Mouse (Mus musculus) stomach, embryonic 15.5 days (tissue): ENCODE data around the gene Nxpe3. TPM values are rescaled to one million over a fixed set of nuclear protein-coding genes. Genes with fewer than 3 reads are reported as not detected.

Experiments used
- ATAC-seq: fragments of 200-750 bp; cut with Nextera tagmentation; 2 replicates; pipeline ENCODE4 v1.8.0; 2017; ENCODE audit warnings: low read depth, moderate number of reproducible peaks, moderate TSS enrichment; ENCODE audit not compliant: insufficient read depth, low FRiP score
- H3K27ac ChIP-seq: fragments of 300-500 bp; sonication (generic); 2 replicates; pipeline ENCODE4 v1.5.1; 2015; ENCODE audit warnings: mild to moderate bottlenecking, inconsistent platforms
- H3K27me3 ChIP-seq: fragments of 300-500 bp; sonication (generic); replicated peaks from 2 replicates; pipeline ENCODE4 v1.6.1; 2015; ENCODE audit warnings: inconsistent platforms
- H3K36me3 ChIP-seq: fragments of 300-500 bp; sonication (generic); 2 replicates; pipeline ENCODE4 v1.6.1; 2015; ENCODE audit warnings: inconsistent platforms
- H3K4me1 ChIP-seq: fragments of 300-500 bp; sonication (generic); 2 replicates; pipeline ENCODE4 v1.6.1; 2015; ENCODE audit warnings: inconsistent platforms
- H3K4me2 ChIP-seq: fragments of 300-500 bp; sonication (generic); 2 replicates; pipeline ENCODE4 v1.6.1; 2015; ENCODE audit warnings: mild to moderate bottlenecking, inconsistent platforms
- H3K4me3 ChIP-seq: fragments of 300-500 bp; sonication (generic); replicated peaks from 2 replicates; pipeline ENCODE4 v1.5.1; 2015; ENCODE audit warnings: inconsistent platforms
- H3K9ac ChIP-seq: fragments of 300-500 bp; sonication (generic); 2 replicates; pipeline ENCODE4 v1.6.1; 2015; ENCODE audit warnings: inconsistent platforms
- H3K9me3 ChIP-seq: fragments of 300-500 bp; sonication (generic); 2 replicates; pipeline ENCODE4 v1.6.1; 2016; ENCODE audit warnings: inconsistent platforms
- WGBS: fragments of 180-500 bp; shearing (Covaris S2); methylation state at CpG from one replicate; pipeline ENCODE4 v1.1.7; 2015; 5-methylcytosine and 5-hydroxymethylcytosine counted together
- polyA plus RNA-seq: library from polyadenylated mRNA; unstranded; fragments of >200 nt; fragmentation: Nextera tagmentation; extraction: Ambion mirVana; gene quantifications from 2 replicates; pipeline ENCODE4 v1.2.1, GENCODE M21; 2015

Gene Nxpe3
- polyA plus RNA-seq, 1 experiment from 2014 or later = 0.74 TPM

DNA sequence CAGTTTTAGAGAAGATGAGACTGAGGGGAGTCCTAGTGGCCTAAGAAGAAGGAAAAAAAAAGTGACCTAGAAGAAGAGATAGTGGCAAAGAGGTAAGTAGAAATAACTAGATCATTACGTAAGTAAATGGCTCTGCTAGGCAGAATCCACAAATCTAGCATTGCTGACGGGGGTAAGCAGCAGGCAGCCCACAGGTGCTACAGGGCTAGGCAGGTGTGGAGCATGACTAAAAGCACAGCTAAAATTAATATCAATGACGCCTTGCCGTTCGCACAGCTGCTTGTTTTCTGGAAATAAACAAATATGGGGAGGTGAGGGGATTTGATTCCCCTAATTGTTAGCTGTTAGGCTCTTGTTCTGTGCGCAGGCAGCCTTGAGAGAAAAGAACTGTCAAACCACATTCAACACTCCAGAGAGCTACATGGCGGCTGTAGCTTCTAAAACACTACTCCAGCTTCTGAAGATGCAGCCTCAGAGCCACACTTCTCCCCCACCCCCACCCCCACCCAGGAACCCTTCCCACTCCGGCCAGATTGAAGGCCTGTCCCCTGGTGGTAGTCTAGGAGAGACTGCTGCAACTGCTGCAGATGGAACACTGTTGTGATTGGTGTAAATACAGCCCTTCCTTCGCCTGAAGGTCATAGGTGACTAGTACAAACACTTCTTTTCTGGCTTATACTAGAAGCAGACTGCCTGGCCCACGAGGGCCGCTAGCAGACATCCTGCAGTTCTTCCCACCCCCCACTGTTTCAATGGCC, 71.5 kb downstream of the Nxpe3 start:
- peaks cover 17% of the 10 kb centered on the region; the same call in 1 of the 2 replicates for H3K4me1 ChIP-seq
- H3K36me3 ChIP-seq = no peaks in the 10 kb centered on the region
- H3K4me2 ChIP-seq = peak overlapping the region; percentile 65
- no peak overlapping the region for H3K9ac ChIP-seq
- WGBS = 57% methylated on average over 11 of the region's 11 CpGs
- no peaks in the 10 kb centered on the region for H3K27me3 ChIP-seq
- no peak overlapping the region for H3K27ac ChIP-seq
- H3K4me3 ChIP-seq = 0 out of 2 replicates have a peak overlapping the region, but pooled peaks have one; percentile 7
- no peak for ATAC-seq
- H3K9me3 ChIP-seq = no peaks in the 10 kb centered on the region

DNA sequence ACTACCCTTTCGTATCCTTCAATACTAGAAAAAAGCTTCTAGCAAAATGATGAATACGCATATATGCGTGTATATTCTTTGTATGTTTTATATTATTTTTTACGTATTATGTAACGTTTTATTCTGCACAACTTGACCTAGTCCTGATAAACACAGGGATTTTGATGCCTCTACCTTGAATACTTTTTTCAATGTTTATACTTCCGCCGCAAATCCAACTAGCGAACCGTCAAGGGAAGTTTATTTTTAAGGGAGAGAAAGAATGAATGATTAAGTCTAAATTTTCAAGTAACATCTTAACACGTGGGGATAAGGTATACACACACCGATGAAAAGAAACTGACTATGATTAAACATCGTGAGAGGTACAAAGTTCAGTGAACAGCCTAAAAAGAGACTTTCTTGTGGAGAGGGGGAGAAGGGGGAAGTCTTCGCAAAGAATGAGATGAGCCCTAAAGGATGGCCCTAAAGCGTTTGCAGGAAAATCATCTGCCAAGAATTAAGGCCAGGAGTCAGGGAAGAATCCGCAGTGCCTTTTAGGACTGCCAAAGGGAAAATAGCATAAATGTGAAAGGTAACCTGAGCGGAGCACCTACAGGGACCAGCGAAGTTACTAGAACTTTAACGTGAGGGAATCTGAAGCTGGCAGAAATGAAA, 72.2 kb downstream of the Nxpe3 start:
- H3K36me3 ChIP-seq = peaks cover 6% of the 10 kb centered on the region; the same call in 1 of the 2 replicates
- H3K4me1 ChIP-seq = peaks cover 17% of the 10 kb centered on the region; the same call in 1 of the 2 replicates
- peak overlapping the region; percentile 68 for H3K4me3 ChIP-seq
- H3K9ac ChIP-seq = no peak overlapping the region
- WGBS = 27% methylated on average over 18 of the region's 18 CpGs
- H3K4me2 ChIP-seq = peak overlapping the region; percentile 65
- no peak for ATAC-seq
- no peaks in the 10 kb centered on the region for H3K27me3 ChIP-seq
- H3K9me3 ChIP-seq = no peaks in the 10 kb centered on the region
- H3K27ac ChIP-seq = no peak overlapping the region; the same call in 1 of the 2 replicates

DNA sequence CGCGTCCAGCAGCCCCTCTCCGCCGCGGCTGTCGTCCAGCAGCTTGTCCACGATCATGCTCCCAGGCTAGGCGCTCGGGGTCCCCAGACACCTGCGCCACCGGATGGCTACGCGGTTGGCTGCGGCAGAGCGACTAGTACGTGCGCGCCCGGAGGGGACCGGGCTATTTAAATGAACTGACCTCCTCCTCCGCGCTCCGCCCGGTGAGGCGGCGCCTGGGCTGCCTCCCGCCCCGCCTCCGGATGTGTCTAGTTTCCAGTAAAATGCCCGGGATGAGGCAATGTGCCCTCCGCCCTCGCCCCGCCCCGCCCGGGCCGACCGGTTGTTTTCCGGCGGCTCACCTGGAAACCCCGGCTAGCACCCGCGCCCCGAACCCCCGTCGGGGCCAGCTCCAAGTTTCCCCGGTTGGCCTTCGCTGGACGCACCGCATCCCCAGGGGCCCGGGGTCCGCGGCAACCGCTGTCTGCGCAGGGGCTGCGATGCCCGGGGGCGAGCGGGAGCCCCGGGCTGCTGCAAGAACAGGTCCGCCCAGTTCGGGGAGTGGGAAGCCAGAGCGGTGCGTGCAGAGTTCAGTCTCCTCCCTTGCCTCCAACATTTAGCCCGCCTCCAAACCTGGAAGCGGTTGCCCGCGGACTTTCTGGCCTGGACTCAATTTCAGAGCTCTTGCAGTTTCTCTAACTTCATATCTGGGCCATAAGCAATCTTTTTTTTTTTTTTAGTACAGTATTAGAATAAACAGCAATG, 72.9 kb downstream of the Nxpe3 start:
- WGBS = under 1% methylated on average over 65 of the region's 67 CpGs
- Histone ChIP-seq H3K4me1 (peaks cover 17% of the 10 kb centered on the region; the same call in 1 of the 2 replicates), H3K9me3 (no peaks in the 10 kb centered on the region), H3K4me3 (peak overlapping the region; percentile 68), H3K9ac (peak overlapping the region; percentile 80), H3K4me2 (peak overlapping the region; percentile 65), H3K36me3 (peaks cover 9% of the 10 kb centered on the region; the same call in 1 of the 2 replicates), H3K27ac (peak overlapping the region; percentile 97), H3K27me3 (no peaks in the 10 kb centered on the region)
- peak; percentile 95 for ATAC-seq

DNA sequence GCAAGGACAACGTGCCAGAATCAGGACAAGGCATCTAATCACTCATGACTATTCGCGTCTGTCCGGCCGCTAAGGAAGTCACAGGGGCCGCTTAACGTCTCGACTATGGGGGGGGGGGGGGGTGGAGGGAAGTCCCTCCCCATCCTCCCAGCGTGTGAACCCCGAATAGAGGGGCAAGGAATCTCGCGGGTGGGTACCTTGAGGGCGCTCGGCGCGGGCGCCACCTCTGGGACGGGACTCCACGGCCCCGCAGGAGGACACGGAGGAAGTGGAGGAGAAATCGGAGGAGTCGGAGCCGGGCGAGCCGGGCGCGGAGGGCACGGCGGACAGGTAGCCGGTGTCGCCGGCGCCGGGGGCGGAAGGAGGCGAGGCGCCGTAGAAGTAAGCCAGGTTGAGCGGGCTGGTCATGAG, 73.5 kb downstream of the Nxpe3 start:
- Histone ChIP-seq H3K4me1 (peaks cover 17% of the 10 kb centered on the region; the same call in 1 of the 2 replicates), H3K27ac (peak overlapping the region; percentile 97), H3K4me3 (peak overlapping the region; percentile 68), H3K9ac (peak overlapping the region; percentile 80), H3K4me2 (peak overlapping the region; percentile 65), H3K9me3 (no peaks in the 10 kb centered on the region), H3K27me3 (no peaks in the 10 kb centered on the region), H3K36me3 (peaks cover 12% of the 10 kb centered on the region; the same call in 1 of the 2 replicates)
- under 1% methylated on average over 40 of the region's 40 CpGs for WGBS
- ATAC-seq = peak; percentile 8; the same call in 1 of the 2 replicates

DNA sequence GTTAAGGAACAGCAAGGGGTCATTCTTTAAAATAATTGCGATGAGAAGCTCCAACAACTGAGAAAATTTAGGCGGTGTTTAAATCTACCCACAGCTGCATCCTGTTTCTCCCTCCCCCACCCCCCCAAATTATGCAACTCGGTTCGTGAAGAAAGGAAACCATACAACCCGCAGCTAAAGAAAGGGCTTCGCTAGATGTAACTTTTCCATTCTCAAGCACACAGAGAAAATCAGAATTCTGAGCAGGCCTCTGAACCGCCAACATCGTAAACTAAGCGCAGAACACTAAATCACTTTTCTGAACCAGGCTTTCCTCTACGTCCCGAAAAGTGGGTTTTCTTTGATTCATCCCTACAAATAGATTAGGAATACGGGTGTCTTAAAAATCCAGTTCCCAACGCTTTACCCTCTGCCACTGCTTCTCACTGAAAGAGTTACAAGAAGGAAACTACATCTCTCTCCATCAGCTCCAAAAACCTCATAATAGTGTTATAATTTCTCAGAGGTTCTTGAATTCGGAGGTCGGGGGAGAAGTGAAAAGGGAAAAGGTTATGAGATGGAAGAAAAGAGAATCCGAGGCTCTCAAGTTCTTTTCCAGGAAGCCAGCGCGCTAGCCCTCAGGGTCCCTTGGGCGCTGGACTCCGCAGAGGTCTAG, 74.0 kb downstream of the Nxpe3 start:
- Histone ChIP-seq H3K36me3 (peaks cover 17% of the 10 kb centered on the region), H3K9ac (peak overlapping the region; percentile 80), H3K4me1 (peaks cover 17% of the 10 kb centered on the region; the same call in 1 of the 2 replicates), H3K27ac (peak overlapping the region; percentile 97), H3K4me3 (peak overlapping the region; percentile 68), H3K9me3 (no peaks in the 10 kb centered on the region), H3K4me2 (peak overlapping the region; percentile 65), H3K27me3 (no peaks in the 10 kb centered on the region)
- ATAC-seq = no peak
- WGBS = 6% methylated on average over 20 of the region's 20 CpGs

DNA sequence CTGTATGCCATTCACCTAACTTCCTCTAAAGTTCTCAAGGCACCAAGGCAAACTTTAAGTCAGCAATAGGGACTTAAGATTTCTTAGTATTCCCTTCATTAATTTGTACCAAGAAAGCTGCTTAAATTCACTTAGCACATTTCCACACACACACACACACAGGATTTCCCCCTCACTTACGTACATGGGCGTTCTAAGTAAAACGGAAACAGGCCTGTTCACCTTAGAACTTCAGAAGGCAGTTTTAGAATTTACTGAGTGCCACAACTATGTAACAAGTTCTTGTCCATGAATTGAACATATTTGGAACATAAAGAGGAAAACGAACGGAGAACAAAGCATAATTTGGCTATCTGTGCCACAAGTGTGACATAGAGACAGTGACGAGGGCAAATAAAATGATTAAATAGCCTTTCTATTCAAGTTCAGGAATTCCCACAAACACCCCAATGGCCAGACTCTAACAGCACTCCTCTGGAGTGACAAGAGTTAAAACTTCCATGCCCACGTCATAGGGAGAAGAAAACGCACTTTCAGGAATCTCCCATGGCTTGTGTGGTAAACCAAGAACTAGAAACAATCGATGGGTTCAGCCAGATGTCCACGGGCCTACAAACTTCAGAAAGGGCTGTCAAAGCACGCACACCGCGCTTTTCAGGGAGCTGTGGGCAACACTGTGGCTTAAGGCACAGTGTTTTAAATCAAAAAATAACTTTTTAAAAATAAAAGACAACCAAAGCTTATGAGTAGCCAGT, 74.7 kb downstream of the Nxpe3 start:
- 33% methylated on average over 13 of the region's 13 CpGs for WGBS
- Histone ChIP-seq H3K27me3 (no peaks in the 10 kb centered on the region), H3K9ac (peak overlapping the region; percentile 80; the same call in 1 of the 2 replicates), H3K4me2 (peak overlapping the region; percentile 65), H3K27ac (peak overlapping the region; percentile 97), H3K4me3 (peak overlapping the region; percentile 68), H3K36me3 (peaks cover 24% of the 10 kb centered on the region), H3K4me1 (peaks cover 17% of the 10 kb centered on the region; the same call in 1 of the 2 replicates), H3K9me3 (no peaks in the 10 kb centered on the region)
- no peak for ATAC-seq

DNA sequence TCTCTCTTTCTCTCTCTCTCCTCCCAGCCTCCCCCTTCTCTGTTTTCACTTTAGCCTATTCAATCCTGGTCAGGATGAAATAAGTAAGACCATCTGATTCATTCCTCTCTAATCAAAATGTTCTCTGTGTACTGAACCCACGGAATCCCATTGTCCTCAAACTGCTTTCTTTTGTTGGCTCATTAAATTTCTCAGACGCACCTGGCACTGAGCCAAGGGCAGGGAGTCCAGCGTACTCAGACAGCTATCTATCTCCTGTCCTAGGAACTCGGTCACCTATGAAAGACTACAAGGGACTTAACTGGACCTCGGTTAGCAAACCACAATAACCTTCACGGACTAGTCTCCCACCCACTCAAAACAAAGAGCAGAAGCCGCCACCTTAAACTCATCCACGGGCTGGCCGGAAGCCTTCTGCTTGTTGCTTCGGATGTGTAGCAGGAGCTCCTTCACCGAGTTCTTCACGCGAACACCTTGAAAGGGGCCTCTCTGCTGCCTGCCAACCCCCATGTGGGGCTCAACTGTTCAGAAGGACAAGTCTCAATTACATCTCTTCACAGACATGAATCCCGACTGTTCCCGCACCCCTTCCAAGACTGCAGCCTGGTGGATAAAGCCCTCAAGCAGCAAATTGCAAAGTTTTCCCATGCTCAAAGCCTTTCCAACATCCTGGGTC, 75.8 kb downstream of the Nxpe3 start:
- H3K9me3 ChIP-seq = no peaks in the 10 kb centered on the region
- H3K4me3 ChIP-seq = peak overlapping the region; percentile 68
- peak overlapping the region; percentile 97 for H3K27ac ChIP-seq
- WGBS = 35% methylated on average over 15 of the region's 15 CpGs
- H3K9ac ChIP-seq = peak overlapping the region; percentile 4; the same call in 1 of the 2 replicates
- peaks cover 17% of the 10 kb centered on the region; the same call in 1 of the 2 replicates for H3K4me1 ChIP-seq
- H3K36me3 ChIP-seq = peaks cover 32% of the 10 kb centered on the region
- H3K4me2 ChIP-seq = peak overlapping the region; percentile 65
- ATAC-seq = no peak
- H3K27me3 ChIP-seq = no peaks in the 10 kb centered on the region

DNA sequence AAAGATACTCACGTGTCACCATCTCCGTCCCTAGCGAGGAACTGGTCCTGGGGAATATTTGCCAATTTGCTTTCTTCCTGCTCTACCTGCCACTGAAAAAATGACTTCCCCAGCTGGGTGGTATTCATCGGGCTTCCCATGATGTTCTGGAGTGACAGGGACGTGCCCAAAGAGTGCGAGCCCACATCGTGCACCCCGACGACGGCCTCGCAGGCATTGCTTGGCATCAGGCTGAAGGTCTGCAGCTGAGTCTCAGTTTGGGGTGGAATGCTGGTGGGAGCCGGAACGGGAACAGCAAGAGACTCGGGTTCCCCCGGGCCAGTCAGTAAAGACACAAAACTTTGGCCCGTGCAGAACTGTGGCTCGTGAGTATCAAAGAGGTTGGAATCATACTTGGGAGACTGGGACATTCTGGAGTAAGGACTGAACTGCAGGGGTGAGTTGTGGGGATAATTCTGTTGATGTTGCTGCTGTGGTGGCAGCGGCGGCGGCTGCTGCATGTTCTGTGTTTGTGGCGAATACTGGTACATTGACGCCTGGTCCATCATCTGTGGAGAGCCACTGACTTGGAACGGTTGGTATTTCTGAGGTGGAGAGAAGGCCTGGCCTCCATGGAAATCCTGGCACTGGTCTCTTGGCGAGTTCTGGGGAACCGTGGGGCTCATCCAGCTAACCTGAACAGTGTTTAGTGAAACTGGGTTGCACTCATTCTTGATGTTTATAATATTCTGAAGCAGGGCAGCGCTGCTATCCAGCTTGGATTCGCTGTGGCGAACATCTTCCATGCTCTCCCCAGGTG, 77.2 kb downstream of the Nxpe3 start:
- H3K36me3 ChIP-seq = peaks cover 41% of the 10 kb centered on the region
- ATAC-seq = no peak
- no peaks in the 10 kb centered on the region for H3K27me3 ChIP-seq
- H3K4me3 ChIP-seq = no peak overlapping the region
- H3K9ac ChIP-seq = no peak overlapping the region
- H3K4me2 ChIP-seq = no peak overlapping the region
- WGBS = 89% methylated on average over 28 of the region's 28 CpGs
- peaks cover 8% of the 10 kb centered on the region; the same call in 1 of the 2 replicates for H3K4me1 ChIP-seq
- no peaks in the 10 kb centered on the region for H3K9me3 ChIP-seq
- peak overlapping the region; percentile 23; the same call in 1 of the 2 replicates for H3K27ac ChIP-seq

DNA sequence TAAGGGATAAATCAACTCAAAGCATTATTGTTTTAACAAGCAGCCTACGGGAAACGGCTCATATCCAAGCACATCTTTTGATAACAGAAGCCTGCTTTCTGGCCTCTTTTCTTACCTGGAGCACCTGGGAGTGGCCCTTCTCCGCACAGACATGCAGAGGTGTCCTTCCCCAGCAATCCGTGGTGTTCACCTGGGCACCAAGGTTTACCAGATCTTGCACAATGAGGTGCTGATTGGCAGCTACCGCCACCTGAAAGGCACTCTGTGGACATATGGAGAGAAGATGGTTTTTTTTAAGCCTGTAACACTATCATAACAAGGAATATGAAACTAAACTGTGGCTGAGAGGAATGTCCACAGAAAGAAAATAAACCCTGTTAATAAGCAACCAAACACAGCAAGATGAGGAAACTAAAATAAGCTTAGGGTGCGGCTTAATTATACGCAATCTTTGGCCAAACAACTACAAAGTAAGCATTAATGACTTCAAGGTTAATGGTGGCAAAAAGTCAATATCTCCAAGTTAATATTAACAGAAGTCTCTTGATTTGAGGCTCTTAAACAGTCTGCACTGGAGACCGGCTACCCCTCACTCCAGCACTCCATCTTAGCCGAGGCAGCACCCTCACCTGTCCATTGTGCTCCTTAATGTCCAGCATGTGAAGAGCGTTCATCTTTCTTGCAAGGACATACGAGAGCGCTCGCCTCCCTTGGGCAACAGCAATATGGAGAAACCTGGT, 78.7 kb downstream of the Nxpe3 start:
- Histone ChIP-seq H3K9ac (no peak overlapping the region), H3K27me3 (no peaks in the 10 kb centered on the region), H3K36me3 (peaks cover 46% of the 10 kb centered on the region), H3K9me3 (no peaks in the 10 kb centered on the region), H3K4me2 (peak overlapping the region; percentile 24), H3K4me1 (peaks cover 8% of the 10 kb centered on the region; the same call in 1 of the 2 replicates), H3K27ac (peak overlapping the region; percentile 53; the same call in 1 of the 2 replicates), H3K4me3 (no peak overlapping the region)
- peak; percentile 84 for ATAC-seq
- 72% methylated on average over 13 of the region's 13 CpGs for WGBS
